Mouse (Mus musculus): ENCODE measurements at regions not wholly inside any gene's neighbourhood (a gene's known extent, or its start where the extent isn't known, plus 50 kb on each side); places are given as distances from the start of the nearest gene placed in this dataset.

DNA sequence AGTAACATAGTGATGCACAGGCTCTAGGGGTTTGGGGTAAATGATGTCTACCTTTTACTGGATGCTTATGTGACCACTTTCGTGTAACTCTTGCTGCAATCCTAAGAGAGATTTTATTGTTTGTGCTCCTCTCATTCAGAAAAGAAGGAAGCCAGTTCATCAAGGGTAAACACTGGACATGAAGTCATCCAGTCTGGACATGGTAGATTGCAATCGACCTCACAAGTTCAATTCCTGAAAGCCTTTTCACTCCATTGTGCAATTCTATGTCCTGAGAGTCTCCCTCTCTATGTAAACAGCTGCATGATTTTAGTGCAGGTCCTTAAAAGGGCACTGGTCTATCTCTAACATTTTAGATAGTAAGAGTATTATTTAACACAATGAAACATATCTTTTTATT is 73.5 kb upstream of the Gm16223 start:
- Histone ChIP-seq H3K27ac (replicated peaks) (no peak overlapping the region), H3K9me3 (no peaks in the 10 kb centered on the region), H3K4me1 (replicated peaks) (no peaks in the 10 kb centered on the region), H3K4me3 (no peak overlapping the region), H3K27me3 (no peaks in the 10 kb centered on the region), H3K4me2 (no peak overlapping the region), H3K9ac (no peak overlapping the region), H3K36me3 (no peaks in the 10 kb centered on the region)
- 71% methylated on average over 2 of the region's 2 CpGs for WGBS
- no peak for ATAC-seq (ENCODE audit: low FRiP score, low read depth)

DNA sequence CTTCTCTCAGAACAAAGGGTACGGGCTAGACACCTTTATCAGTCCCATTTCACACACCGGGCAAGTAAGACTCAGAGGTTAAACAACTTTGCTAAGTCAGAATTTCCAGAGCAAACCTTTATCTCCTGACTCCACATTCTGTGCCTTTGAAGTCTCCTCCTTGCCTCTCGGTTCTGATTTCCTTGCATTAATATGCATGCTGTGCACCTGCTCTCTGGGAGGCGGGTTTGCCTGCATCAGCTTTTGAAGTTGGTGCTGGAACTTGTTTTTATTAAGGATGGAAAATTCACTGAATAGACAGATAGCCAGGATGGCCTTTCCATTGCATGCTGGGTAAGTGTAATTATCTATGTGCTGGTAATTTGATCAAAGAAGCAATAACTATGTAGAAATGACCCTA is 84.2 kb upstream of the Gm16223 start:
- H3K4me1 ChIP-seq (replicated peaks) = no peaks in the 10 kb centered on the region
- H3K9ac ChIP-seq = no peak overlapping the region
- 64% methylated on average over 4 of the region's 4 CpGs for WGBS
- H3K27me3 ChIP-seq = no peaks in the 10 kb centered on the region
- no peak overlapping the region for H3K4me3 ChIP-seq
- no peak overlapping the region for H3K27ac ChIP-seq (replicated peaks)
- H3K9me3 ChIP-seq = no peaks in the 10 kb centered on the region
- no peak overlapping the region for H3K4me2 ChIP-seq
- ATAC-seq (ENCODE audit: low FRiP score, low read depth) = no peak
- H3K36me3 ChIP-seq = no peaks in the 10 kb centered on the region

DNA sequence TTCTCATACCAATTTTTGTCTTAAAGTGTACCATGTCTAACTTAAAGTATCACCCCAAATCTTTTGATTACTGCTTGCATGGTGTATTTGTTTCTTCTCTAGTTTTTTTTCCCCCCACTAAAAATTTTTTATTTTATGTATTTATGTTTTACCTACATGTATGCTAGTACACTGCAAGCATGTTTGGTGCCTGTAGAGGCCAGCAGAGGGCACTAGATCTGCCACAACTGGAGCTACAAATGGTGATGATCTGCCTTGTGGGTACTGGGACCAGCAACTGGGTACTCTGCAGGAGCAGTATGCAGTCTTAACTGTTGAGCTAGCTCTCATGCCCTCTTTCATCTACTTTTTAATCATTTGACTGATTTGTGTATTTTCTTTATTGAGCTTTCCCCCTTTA is 92.2 kb upstream of the Gm16223 start:
- Histone ChIP-seq H3K4me1 (replicated peaks) (no peaks in the 10 kb centered on the region), H3K9me3 (no peaks in the 10 kb centered on the region), H3K27ac (replicated peaks) (no peak overlapping the region), H3K9ac (no peak overlapping the region), H3K4me2 (no peak overlapping the region), H3K36me3 (no peaks in the 10 kb centered on the region), H3K4me3 (no peak overlapping the region), H3K27me3 (no peaks in the 10 kb centered on the region)
- no peak for ATAC-seq (ENCODE audit: low FRiP score, low read depth)

DNA sequence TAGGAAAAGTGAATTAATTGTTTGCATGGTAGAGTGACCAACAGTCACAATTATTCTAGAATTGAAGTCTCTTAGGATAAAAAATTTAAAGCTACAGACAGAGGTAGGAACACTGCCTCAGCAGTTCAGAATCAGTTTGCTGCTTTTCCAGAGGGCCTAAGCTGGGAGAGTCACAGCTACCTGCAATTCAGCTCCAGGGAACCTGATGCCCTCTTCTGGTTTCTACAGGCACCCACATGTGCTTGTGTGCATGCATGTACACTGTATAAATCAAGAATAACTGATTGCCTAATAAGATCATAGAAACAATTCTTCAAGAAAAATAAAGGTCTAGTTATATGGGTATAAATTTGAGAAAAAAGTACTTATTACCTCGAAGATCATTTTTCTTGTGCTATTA is 96.6 kb upstream of the Gm16223 start:
- no peaks in the 10 kb centered on the region for H3K27me3 ChIP-seq
- H3K36me3 ChIP-seq = no peaks in the 10 kb centered on the region
- no peak overlapping the region for H3K9ac ChIP-seq
- H3K4me3 ChIP-seq = no peak overlapping the region
- H3K27ac ChIP-seq (replicated peaks) = no peak overlapping the region
- no peaks in the 10 kb centered on the region for H3K9me3 ChIP-seq
- WGBS = 88% methylated on average over 1 of the region's 1 CpGs
- no peak overlapping the region for H3K4me2 ChIP-seq
- H3K4me1 ChIP-seq (replicated peaks) = no peaks in the 10 kb centered on the region
- 0 out of 2 replicates have a peak, but pooled peaks have one; percentile 51 for ATAC-seq (ENCODE audit: low FRiP score, low read depth)

DNA sequence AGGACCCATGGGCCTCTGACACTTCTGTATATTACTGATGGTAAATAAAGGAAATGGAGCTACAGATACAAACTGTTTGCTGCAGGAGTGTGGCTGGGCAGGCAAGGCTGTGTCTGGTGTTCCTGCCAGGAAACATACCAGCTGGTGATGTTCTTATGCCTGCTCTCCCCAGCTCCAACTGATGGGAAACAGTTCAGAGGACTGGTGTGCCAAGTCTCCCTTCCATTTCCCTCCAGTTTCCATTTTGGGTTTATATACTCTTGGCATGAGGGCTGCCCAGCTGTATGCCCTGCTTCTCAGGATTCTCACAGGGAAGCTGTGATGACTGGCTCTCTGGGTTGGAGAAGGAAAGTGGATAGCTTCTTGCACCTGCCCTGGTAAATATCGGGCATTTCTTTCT is 100.8 kb upstream of the Gm16223 start:
- WGBS = 83% methylated on average over 1 of the region's 1 CpGs
- no peak overlapping the region for H3K4me3 ChIP-seq
- H3K36me3 ChIP-seq = no peaks in the 10 kb centered on the region
- no peak overlapping the region for H3K4me2 ChIP-seq
- no peaks in the 10 kb centered on the region for H3K4me1 ChIP-seq (replicated peaks)
- H3K9ac ChIP-seq = no peak overlapping the region
- H3K9me3 ChIP-seq = no peaks in the 10 kb centered on the region
- H3K27ac ChIP-seq (replicated peaks) = no peak overlapping the region
- no peak for ATAC-seq (ENCODE audit: low FRiP score, low read depth)
- H3K27me3 ChIP-seq = no peaks in the 10 kb centered on the region

DNA sequence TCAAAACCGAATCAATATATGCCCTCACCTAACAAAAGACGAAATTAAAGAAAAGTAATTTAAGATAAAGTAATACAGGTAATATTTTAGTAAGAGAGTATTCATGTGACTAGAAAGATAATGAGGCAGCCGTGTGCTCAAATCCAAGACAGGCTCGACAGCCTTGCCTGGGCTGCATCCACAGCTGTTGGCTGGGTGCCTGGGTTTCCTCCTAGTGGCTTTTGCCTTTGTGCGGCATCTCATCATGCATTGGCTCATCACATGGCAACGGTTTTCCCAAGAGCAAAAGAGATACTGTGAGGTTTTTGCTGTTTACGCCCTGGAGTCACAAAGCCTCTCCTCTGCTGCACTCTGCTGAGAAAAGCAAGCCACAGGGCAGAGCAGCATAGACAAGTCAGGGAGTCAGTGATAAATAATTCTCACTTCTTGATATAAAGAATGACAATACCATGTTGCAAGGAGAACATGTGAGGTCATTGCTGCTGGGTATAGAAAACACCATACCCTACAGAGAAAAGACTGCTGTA is 103.1 kb upstream of the Bod1l start:
- no peaks in the 10 kb centered on the region for H3K4me1 ChIP-seq (replicated peaks)
- no peak overlapping the region for H3K4me2 ChIP-seq
- no peak overlapping the region for H3K27ac ChIP-seq (replicated peaks)
- H3K36me3 ChIP-seq = no peaks in the 10 kb centered on the region
- no peaks in the 10 kb centered on the region for H3K27me3 ChIP-seq
- H3K4me3 ChIP-seq = no peak overlapping the region
- 52% methylated on average over 7 of the region's 7 CpGs for WGBS
- H3K9me3 ChIP-seq = no peaks in the 10 kb centered on the region
- H3K9ac ChIP-seq = no peak overlapping the region
- peak; percentile 85 for ATAC-seq (ENCODE audit: low FRiP score, low read depth)

DNA sequence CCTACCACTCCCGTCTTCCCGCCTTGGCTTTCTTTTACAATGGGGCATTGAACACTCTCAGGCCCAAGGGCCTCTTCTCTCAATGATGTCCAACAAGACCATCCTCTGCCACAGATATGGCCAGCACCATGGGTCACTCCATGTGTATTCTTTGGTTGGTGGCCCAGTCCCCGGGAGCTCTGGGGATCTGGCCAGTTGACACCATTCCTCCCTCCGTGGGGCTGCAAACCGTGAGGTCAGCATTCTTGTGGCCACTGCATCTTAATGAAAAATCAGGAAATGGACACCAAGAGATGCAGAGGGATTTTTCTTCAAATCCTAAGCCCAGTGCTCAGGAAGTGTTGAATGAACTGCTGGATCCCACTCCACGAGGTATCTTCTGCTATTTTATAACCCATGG is 99.3 kb upstream of the Bod1l start:
- Histone ChIP-seq H3K9ac (no peak overlapping the region), H3K27me3 (no peaks in the 10 kb centered on the region), H3K27ac (replicated peaks) (no peak overlapping the region), H3K4me2 (no peak overlapping the region), H3K9me3 (no peaks in the 10 kb centered on the region), H3K36me3 (no peaks in the 10 kb centered on the region), H3K4me3 (no peak overlapping the region), H3K4me1 (replicated peaks) (no peaks in the 10 kb centered on the region)
- no peak for ATAC-seq (ENCODE audit: low FRiP score, low read depth)
- 91% methylated on average over 6 of the region's 6 CpGs for WGBS

DNA sequence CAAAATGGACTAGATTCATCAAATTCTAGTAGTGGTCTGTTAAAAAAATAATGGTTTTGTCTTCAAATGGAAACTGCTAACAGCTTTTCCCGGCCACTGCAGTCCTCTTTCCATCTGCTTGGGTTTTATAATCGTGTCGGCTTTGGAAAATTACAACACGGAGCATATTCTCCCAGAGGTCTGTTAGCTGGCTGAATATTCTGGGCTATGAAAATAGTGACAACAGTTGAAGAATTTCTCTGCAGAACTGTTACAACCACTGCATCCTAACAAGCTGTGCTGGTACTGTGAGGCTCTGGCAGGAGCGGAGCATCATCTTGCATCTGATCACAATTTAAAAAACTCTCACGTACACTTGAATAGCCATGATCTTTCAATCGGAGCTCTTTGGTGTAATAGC is 98.0 kb upstream of the Bod1l start:
- ATAC-seq (ENCODE audit: low FRiP score, low read depth) = no peak
- no peak overlapping the region for H3K4me2 ChIP-seq
- no peak overlapping the region for H3K4me3 ChIP-seq
- no peaks in the 10 kb centered on the region for H3K4me1 ChIP-seq (replicated peaks)
- no peaks in the 10 kb centered on the region for H3K36me3 ChIP-seq
- 69% methylated on average over 7 of the region's 7 CpGs for WGBS
- H3K27me3 ChIP-seq = no peaks in the 10 kb centered on the region
- H3K9me3 ChIP-seq = no peaks in the 10 kb centered on the region
- H3K9ac ChIP-seq = no peak overlapping the region
- H3K27ac ChIP-seq (replicated peaks) = 0 out of 2 replicates have a peak overlapping the region, but pooled peaks have one; percentile 56

DNA sequence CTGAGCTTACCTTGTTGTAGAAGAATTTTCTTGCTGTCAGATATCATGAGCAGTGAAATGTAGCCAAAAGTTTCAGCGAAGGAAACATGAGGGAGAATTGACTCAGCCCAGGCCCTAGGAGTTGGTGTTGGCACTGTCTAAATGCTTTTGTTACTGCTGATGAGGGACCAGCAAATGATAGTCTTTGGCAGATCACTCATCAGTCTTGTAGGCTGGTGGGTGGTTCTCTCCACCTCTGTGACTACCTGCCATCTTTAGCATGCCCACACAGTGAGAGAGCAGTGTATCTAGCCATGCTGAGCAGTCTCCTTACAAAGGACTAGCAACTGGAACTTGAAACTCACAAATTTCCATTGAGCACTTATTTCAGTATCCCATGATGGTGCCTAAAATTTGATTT is 97.1 kb upstream of the Bod1l start:
- no peak for ATAC-seq (ENCODE audit: low FRiP score, low read depth)
- 97% methylated on average over 1 of the region's 1 CpGs for WGBS

DNA sequence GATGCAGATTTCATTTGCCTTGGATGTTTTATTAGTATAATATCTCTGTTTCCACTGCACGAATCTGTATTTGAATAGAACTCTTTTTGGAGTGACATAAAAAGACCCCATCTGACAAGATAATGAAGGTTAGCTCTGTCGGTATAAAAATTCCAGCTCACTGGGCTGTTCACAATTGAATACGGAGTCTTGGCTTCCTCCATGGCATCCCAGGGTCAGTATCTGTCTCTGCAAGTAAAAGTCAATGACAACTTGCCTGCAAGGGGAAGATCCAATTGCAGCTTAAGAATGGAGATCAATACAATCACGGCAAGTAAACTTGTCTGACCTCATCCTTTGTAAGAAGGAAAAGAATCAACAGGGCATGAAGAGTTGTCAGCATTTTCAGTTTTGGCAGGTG is 95.6 kb upstream of the Bod1l start:
- Histone ChIP-seq H3K4me1 (replicated peaks) (no peaks in the 10 kb centered on the region), H3K9me3 (no peaks in the 10 kb centered on the region), H3K4me3 (no peak overlapping the region), H3K36me3 (no peaks in the 10 kb centered on the region), H3K27ac (replicated peaks) (no peak overlapping the region), H3K4me2 (no peak overlapping the region), H3K9ac (no peak overlapping the region), H3K27me3 (no peaks in the 10 kb centered on the region)
- WGBS = 32% methylated on average over 4 of the region's 4 CpGs
- ATAC-seq (ENCODE audit: low FRiP score, low read depth) = no peak

More for the DNA sequence above, 97.1 kb upstream of the Bod1l start:
- H3K36me3 ChIP-seq = no peaks in the 10 kb centered on the region
- no peaks in the 10 kb centered on the region for H3K9me3 ChIP-seq
- no peak overlapping the region for H3K4me2 ChIP-seq
- no peak overlapping the region for H3K4me3 ChIP-seq
- H3K9ac ChIP-seq = no peak overlapping the region
- H3K27ac ChIP-seq (replicated peaks) = no peak overlapping the region
- H3K27me3 ChIP-seq = no peaks in the 10 kb centered on the region
- H3K4me1 ChIP-seq (replicated peaks) = no peaks in the 10 kb centered on the region

DNA sequence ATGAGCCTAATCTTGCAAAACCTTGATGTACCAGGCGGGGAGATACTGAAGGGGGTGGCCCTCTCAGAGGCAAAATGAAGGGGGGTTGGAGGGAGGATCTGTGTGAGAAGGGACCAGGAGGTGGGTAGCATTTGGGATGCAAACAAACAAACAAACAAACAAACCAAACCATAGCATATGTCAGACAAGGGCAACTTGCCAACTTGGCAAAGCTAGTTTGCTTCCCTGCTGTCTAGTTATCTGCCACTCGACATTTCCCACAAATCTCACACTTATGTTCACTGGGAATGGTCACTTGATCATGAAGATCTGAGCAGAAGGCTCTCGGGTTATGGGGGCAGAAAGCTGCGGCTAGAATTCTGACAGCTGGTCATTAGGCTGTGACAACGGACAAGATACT is 65.9 kb upstream of the Bod1l start:
- H3K36me3 ChIP-seq = no peaks in the 10 kb centered on the region
- no peak overlapping the region for H3K4me2 ChIP-seq
- no peak overlapping the region for H3K4me3 ChIP-seq
- H3K27me3 ChIP-seq = no peaks in the 10 kb centered on the region
- WGBS = 73% methylated on average over 5 of the region's 5 CpGs
- no peaks in the 10 kb centered on the region for H3K9me3 ChIP-seq
- no peak overlapping the region for H3K27ac ChIP-seq (replicated peaks)
- 0 out of 2 replicates have a peak, but pooled peaks have one; percentile 34 for ATAC-seq (ENCODE audit: low FRiP score, low read depth)
- no peak overlapping the region for H3K9ac ChIP-seq
- no peaks in the 10 kb centered on the region for H3K4me1 ChIP-seq (replicated peaks)

DNA sequence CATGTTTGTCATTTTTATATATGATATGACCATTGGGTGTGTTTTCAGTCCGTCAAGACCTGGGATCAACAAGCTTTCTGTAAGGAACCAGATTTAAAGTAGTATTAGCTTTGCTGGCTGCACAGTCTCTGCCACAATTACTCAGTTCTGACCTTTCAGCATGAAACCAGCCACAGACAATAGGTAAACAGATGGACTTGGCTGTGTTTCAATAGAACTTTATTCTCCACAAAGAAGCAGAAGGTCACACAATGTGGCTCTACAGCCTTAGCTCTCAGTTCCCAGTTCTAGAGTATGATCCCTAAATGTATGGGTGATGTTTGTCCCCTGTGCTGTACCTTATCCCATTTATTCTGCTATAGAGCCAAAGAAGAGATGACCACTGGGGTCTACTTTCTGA is 63.6 kb upstream of the Bod1l start:
- H3K9ac ChIP-seq = no peak overlapping the region
- H3K4me3 ChIP-seq = no peak overlapping the region
- no peaks in the 10 kb centered on the region for H3K9me3 ChIP-seq
- no peak overlapping the region for H3K4me2 ChIP-seq
- no peak overlapping the region for H3K27ac ChIP-seq (replicated peaks)
- H3K4me1 ChIP-seq (replicated peaks) = no peaks in the 10 kb centered on the region
- no peaks in the 10 kb centered on the region for H3K27me3 ChIP-seq
- WGBS = 78% methylated on average over 1 of the region's 1 CpGs
- no peak for ATAC-seq (ENCODE audit: low FRiP score, low read depth)
- H3K36me3 ChIP-seq = no peaks in the 10 kb centered on the region

DNA sequence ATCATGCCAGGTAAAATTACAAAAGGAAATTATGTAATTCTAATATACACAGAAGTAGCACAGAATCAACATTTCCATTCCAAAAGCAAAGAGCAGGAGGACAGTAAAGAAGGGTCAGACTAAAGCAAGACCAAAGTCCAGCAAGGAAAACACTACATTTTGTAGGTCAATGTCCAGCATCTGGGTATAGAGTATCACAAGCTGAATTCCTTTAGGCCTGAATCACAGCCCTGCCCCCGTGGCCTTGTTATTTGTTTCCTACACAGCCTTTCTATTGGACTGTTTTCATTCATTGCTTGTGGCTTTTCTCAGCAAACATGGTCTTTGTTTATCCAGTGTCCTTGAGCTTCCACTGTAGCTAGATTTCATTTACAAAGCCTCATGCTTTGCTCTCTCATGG is 60.4 kb upstream of the Bod1l start:
- no peak overlapping the region for H3K4me2 ChIP-seq
- no peak overlapping the region for H3K27ac ChIP-seq (replicated peaks)
- no peak for ATAC-seq (ENCODE audit: low FRiP score, low read depth)
- no peaks in the 10 kb centered on the region for H3K4me1 ChIP-seq (replicated peaks)
- H3K4me3 ChIP-seq = no peak overlapping the region
- WGBS = 67% methylated on average over 1 of the region's 1 CpGs
- no peaks in the 10 kb centered on the region for H3K27me3 ChIP-seq
- H3K9me3 ChIP-seq = no peaks in the 10 kb centered on the region
- H3K9ac ChIP-seq = no peak overlapping the region
- no peaks in the 10 kb centered on the region for H3K36me3 ChIP-seq

Measured in hindbrain, embryonic 15.5 days (tissue).